Mouse (Mus musculus) lung, postnatal 0 days (tissue): ENCODE results near the gene Slc38a10.

Experiments
- CTCF ChIP-seq: IDR thresholded peaks from 2 replicates; pipeline ENCODE4 v1.5.1; 2016; ENCODE audit warnings: antibody characterized with exemption, mild to moderate bottlenecking
- EP300 ChIP-seq: IDR thresholded peaks from 2 replicates; pipeline ENCODE4 v1.6.1; 2016; ENCODE audit warnings: antibody characterized with exemption, mild to moderate bottlenecking, control low read depth

DNA sequence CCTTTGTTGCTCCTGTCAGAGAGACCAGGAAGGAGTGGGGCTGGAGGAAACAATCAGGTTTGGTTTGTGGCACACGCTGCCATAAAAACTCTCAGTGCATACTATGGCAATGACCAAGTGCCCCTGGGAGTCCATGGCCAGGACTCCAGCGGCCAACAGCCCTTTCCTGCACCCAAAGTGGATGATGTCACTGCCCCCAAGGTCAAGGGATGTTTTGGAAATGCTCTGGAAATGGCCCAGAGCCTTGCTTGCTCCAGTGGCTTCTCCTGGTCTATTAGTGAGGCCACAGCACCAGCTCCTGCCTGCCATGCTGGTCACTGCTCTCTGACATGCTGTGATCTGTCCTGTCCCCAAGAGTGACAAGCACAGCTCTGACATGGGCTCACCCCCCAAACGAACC lies 75.0 kb downstream of the Slc38a10 start:
- TF ChIP-seq EP300 (no peak), CTCF (no peak)
